Mouse (Mus musculus) Patski (cell line): ENCODE results near the gene Wnt3. TPM values are rescaled to one million over a fixed set of nuclear protein-coding genes. Genes with fewer than 3 reads are reported as not detected.

Experiments used
- ATAC-seq: fragments of 100-300 bp; one replicate; pipeline ENCODE4 v1.8.0; 2021
- CTCF ChIA-PET: fragments of 350-600 bp; sonication (Branson Sonifier 250); formaldehyde crosslinking; loops from one replicate; lab custom pipeline; 2022; ENCODE audit warnings: inconsistent platforms; lab: Charles Lee
- POLR2A ChIA-PET: fragments of 350-600 bp; sonication (Branson Sonifier 250); formaldehyde crosslinking; loops from one replicate; lab custom pipeline; 2022; ENCODE audit warnings: antibody characterized with exemption, inconsistent platforms; lab: Charles Lee
- DNase-seq: peaks from one replicate; pipeline ENCODE4 v3.0.0-alpha.2; 2011; ENCODE audit warnings: low read depth, low spot score
- H3K27me3 ChIP-seq: fragments of 371-371 bp; one replicate; pipeline ENCODE4 v1.5.1; 2021
- CTCF ChIP-seq: fragments of 100-300 bp; IDR thresholded peaks from one replicate; pipeline ENCODE4 v1.5.1; 2021
- in situ Hi-C: fragments of 300-500 bp; cut with MboI; formaldehyde crosslinking; loops from 3 replicates; pipeline ENCODE4 v1.11.1; 2018; ENCODE audit warnings: low pct_unique_long_range_greater_than_20kb, mixed read lengths
- polyA plus RNA-seq: library from polyadenylated mRNA; unstranded; gene quantifications from one replicate; pipeline ENCODE4 v1.2.3, GENCODE M21; 2021

The Wnt3 gene
- polyA plus RNA-seq, 1 experiment from 2014 or later: not detected

- ChIA-PET CTCF (no interaction called here), POLR2A (no interaction called here)
- in situ Hi-C loops: loop anchor here (25.0 kb wide), 1 partner anchor 416 kb away; the partner anchor contains the start of gene Sppl2c
- no peak for TF ChIP-seq CTCF
- peaks cover 41% of the 10 kb centered on the region for H3K27me3 ChIP-seq
- no peak for ATAC-seq
- DNase-seq: no peak
Observed at GRCm38 (mm10) chr11:103771160-103771817, 2.7 kb upstream of the Wnt3 start.

- in situ Hi-C loops: loop anchor here (25.0 kb wide), 1 partner anchor 415 kb away; the partner anchor contains the start of gene Sppl2c
- peaks cover 41% of the 10 kb centered on the region for H3K27me3 ChIP-seq
- no peak for DNase-seq
- ChIA-PET POLR2A (no interaction called here), CTCF (no interaction called here)
- TF ChIP-seq CTCF: no peak
- ATAC-seq: no peak
Observed at GRCm38 (mm10) chr11:103772505-103773386, 1.2 kb upstream of the Wnt3 start.

GRCm38 (mm10) chr11:103774228-103774530, 229 bp downstream of the Wnt3 start:
- in situ Hi-C loops: loop anchor here (25.0 kb wide), 1 partner anchor 413 kb away; the partner anchor contains the start of gene Sppl2c
- ChIA-PET CTCF (no interaction called here), POLR2A (no interaction called here)
- peaks cover 41% of the 10 kb centered on the region for H3K27me3 ChIP-seq
- ATAC-seq (no peak), DNase-seq (no peak)
- TF ChIP-seq CTCF: no peak

GRCm38 (mm10) chr11:103780152-103780551, 6.2 kb downstream of the Wnt3 start:
- no peak for TF ChIP-seq CTCF
- POLR2A ChIA-PET: no interaction called here
- DNase-seq: peak; percentile 53
- no peaks in the 10 kb centered on the region for H3K27me3 ChIP-seq
- CTCF ChIA-PET: no interaction called here
- in situ Hi-C loops: no loop called here
- peak; percentile 76 for ATAC-seq

- DNase-seq (peak; percentile 41), ATAC-seq (peak; percentile 60)
- in situ Hi-C loops: no loop called here
- H3K27me3 ChIP-seq: peaks cover 2% of the 10 kb centered on the region
- ChIA-PET CTCF (no interaction called here), POLR2A (no interaction called here)
- TF ChIP-seq CTCF: no peak
Observed at GRCm38 (mm10) chr11:103789951-103790350, 16.0 kb downstream of the Wnt3 start.

- ChIA-PET POLR2A (no interaction called here), CTCF (no interaction called here)
- in situ Hi-C loops: no loop called here
- no peak for TF ChIP-seq CTCF
- DNase-seq (no peak), ATAC-seq (no peak)
- peaks cover 19% of the 10 kb centered on the region for H3K27me3 ChIP-seq
Observed at GRCm38 (mm10) chr11:103801128-103801527, 27.2 kb downstream of the Wnt3 start.

GRCm38 (mm10) chr11:103804126-103804525, 30.2 kb downstream of the Wnt3 start:
- no peak for DNase-seq
- in situ Hi-C loops: no loop called here
- TF ChIP-seq CTCF: no peak
- ChIA-PET CTCF (no interaction called here), POLR2A (no interaction called here)
- peaks cover 25% of the 10 kb centered on the region for H3K27me3 ChIP-seq
- ATAC-seq: no peak

GRCm38 (mm10) chr11:103804804-103805203, 30.9 kb downstream of the Wnt3 start:
- DNase-seq (no peak), ATAC-seq (no peak)
- peaks cover 30% of the 10 kb centered on the region for H3K27me3 ChIP-seq
- ChIA-PET POLR2A (no interaction called here), CTCF (no interaction called here)
- no peak for TF ChIP-seq CTCF
- in situ Hi-C loops: no loop called here

GRCm38 (mm10) chr11:103807966-103808365, 34.0 kb downstream of the Wnt3 start:
- H3K27me3 ChIP-seq: peaks cover 38% of the 10 kb centered on the region
- DNase-seq: no peak
- TF ChIP-seq CTCF: no peak
- no peak for ATAC-seq
- ChIA-PET CTCF (no interaction called here), POLR2A (no interaction called here)
- in situ Hi-C loops: no loop called here

GRCm38 (mm10) chr11:103808771-103809610, 35.0 kb downstream of the Wnt3 start:
- ATAC-seq (no peak), DNase-seq (no peak)
- POLR2A ChIA-PET: no interaction called here
- in situ Hi-C loops: no loop called here
- no peak for TF ChIP-seq CTCF
- CTCF ChIA-PET: interaction anchor here (1.4 kb wide), 1 partner anchor 11 kb away, joined by 3 read pairs; no protein-coding TSS in a partner anchor
- peaks cover 46% of the 10 kb centered on the region for H3K27me3 ChIP-seq
